Mouse (Mus musculus) megakaryocyte, embryonic 14.5 days (primary cell): Measurements from ENCODE around the gene Mrpl19.

Source experiments
- FLI1 ChIP-seq: IDR thresholded peaks from 2 replicates; pipeline ENCODE4 v1.6.1; 2012; ENCODE audit warnings: low read length, inconsistent platforms, mixed read lengths
- GATA1 ChIP-seq: IDR thresholded peaks from 3 replicates; pipeline ENCODE4 v1.6.1; 2012; ENCODE audit warnings: mixed read lengths, low read length, inconsistent platforms, borderline replicate concordance

- no peak for TF ChIP-seq GATA1
- TF ChIP-seq FLI1 = no peak
Observed at GRCm38 (mm10) chr6:81924304-81924703, 41.5 kb downstream of the Mrpl19 start.
